Mouse (Mus musculus): ENCODE data around the gene Lix1l. TPM values are rescaled to one million over a fixed set of nuclear protein-coding genes. Genes with fewer than 3 reads are reported as not detected.
"Not testable (repeated sequence)": the region's sequence is repeated elsewhere in the genome, so short reads cannot be mapped to it uniquely, and the experiment has no call there.

Lix1l gene
- polyA plus RNA-seq, 1 experiment: 6.9 TPM

DNA sequence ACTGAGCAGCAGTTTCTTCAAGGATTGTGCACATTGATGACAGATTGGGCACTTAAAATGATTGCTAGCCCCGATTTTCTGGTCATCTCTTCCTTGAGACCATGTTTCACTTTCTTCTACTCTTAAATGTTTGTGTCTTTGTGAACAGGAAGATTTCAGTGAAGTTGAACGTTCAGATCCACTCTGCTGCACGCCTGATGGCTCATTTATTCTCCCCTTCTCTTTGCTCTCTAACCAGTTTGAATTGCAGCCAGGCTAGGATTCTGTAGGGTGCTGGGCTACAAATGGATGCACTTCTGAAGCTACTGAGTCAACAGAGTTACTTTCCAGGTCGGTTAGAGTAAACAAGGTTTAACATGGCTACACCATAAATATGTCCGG is 1.7 kb downstream of the Lix1l start:
- 15% methylated on average over 5 of the region's 5 CpGs for WGBS
- no peak for DNase-seq (ENCODE audit: low read depth, low spot score)

DNA sequence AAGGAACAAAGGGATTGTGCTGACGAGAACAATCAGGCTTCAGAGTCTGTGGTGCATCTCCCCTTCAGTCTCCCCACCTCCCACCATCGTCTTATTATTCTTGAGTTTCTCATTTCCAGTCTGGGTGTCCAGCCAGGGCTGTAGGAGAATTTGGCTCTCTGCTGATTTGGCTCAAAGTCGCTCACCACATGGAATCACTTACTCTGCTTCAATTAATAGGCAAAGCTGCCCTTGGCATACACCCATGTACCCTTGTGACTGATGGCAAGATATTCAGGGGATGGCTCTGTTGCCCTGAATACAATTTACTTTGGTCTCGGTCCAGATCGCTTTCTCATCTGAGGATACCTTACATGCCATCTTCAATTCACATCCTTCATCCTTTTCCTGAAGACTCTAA is 2.4 kb downstream of the Lix1l start:
- WGBS: 52% methylated on average over 5 of the region's 5 CpGs
- no peak for DNase-seq (ENCODE audit: low read depth, low spot score)

DNA sequence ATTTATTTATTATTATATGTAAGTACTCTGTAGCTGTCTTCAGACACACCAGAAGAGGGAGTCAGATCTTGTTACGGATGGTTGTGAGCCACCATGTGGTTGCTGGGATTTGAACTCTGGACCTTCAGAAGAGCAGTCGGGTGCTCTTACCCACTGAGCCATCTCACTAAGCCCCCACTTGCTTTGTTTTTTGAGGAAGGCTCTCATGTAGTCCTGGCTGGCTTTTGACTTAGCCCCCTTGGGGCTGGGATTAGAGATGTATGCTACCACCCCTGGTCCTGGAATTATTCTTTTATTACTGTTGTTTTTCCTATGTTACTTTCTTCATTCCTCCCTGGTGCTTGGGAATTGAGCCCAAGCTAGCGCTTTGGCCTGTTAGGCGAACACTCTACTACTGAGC is 5.1 kb downstream of the Lix1l start:
- not testable (repeated sequence) for DNase-seq (ENCODE audit: low read depth, low spot score)
- 93% methylated on average over 4 of the region's 4 CpGs for WGBS

DNA sequence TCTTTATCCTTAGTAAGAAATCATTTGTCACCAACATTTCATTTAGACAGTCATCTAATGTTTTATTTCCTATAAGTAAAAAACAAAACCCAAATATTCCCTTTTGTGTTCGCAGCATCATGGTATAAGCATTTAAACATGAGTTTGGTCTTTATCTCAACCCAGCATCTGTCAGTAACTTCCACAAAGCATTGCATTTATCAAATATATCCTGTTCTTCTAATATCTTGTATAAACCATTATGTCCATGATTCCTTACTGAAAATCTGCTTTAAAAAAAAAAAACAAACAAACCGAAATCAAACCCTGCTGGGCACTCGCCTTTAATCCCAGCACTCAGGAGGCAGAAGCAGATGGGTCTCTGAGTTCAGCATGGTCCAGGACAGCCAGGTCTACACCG is 5.7 kb downstream of the Lix1l start:
- 87% methylated on average over 4 of the region's 4 CpGs for WGBS
- DNase-seq (ENCODE audit: low read depth, low spot score): no peak

DNA sequence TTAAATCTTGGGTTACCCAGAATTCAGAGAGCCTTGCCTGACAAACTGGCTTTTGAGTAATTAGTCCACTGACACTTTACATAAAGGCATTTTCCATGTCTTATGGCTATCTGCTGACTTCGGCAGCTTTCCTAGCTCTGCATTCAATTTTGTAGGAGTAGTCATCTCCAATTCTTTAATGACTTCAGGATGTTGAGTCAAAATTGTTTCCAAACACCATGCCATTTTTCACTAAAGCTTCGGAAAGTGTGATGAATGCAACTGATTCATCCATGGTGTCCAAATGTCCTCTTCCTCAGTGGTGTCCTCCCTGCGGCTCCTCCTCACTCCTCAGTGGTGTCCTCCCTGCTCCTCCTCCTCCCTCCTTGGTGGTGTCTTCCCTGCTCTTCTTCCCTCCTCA is 17.0 kb downstream of the Lix1l start:
- WGBS: 92% methylated on average over 3 of the region's 3 CpGs
- DNase-seq (ENCODE audit: low read depth, low spot score): no peak

DNA sequence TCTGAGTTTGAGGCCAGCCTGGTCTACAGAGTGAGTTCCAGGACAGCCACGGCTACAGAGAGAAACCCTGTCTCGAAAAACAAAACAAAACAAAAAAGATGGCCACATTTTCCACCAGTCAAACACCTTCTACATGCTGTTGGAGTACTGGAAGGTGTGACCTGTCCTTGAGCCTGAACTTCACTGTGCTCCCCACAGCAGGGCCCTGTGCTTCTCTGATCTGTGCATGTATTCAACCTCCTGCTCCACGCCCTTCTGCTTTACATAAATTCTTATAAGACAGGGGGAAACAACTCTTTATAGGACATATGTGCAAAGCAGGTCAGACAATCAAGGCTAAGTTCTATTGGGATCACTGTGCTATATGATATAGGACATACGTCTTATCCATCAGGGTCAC is 22.3 kb downstream of the Lix1l start:
- no peak for DNase-seq (ENCODE audit: low read depth, low spot score)
- 89% methylated on average over 4 of the region's 4 CpGs for WGBS

DNA sequence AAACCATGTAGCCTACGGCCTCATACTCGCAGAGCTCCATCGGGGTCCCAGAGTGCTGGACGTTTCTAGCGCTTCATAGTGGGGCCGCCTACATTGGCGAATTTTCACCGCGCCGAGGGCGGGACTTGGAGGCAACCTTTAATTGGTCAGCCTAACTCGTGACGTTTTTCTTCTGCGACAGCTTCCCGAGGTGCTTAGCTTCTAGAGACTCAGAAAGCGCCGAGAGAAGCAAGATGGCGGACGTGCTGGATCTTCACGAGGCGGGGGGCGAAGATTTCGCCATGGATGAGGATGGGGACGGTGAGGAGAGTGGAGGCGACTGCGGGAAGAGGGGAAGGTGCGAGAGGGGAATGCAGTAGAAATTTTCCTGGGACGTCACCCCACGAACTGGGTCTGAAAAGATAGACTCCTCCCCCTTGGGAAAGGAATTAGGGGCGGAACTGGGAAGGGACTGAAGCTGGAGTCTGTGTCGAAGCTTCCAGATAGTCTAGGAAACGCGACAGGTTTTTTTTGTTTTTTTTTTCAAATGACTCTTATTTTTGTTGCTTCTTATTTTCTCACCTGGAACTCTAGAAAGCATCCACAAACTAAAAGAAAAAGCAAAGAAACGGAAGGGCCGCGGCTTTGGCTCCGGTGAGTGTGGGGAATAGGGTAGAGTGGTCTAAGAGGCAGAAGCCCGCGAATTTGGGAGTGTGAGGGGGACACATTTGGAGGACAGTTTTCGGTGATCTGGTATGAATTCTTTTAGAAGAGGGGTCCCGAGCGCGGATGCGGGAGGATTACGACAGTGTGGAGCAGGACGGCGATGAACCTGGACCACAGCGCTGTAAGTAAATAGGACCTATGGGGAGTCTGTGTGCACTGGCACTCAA is 29.0 kb downstream of the Lix1l start, which contains the start of gene Rbm8a:
Rbm8a (plus strand) TSS at position 205 of the 872 bp plus-strand sequence.
- DNase-seq (ENCODE audit: low read depth, low spot score): peak; percentile 98
- WGBS: under 1% methylated on average over 48 of the region's 48 CpGs

DNA sequence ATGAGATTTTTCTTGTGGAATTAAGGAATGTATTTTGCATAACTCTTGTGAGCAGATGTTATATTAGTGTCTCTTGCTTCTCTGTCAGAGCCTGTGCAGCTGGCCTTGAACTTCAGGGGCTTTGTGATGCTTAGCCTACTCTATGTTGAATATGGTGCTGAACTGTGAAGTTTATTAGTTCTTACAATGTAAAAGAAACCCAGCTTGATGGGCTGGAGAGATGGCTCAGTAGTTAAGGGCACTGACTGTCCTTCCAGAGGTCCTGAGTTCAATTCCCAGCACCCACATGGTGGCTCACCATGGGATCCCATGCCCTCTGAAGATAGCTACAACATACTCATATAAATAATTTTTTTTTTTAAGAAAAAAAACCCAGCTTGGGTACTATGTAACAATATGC is 31.1 kb downstream of the Lix1l start:
- no peak for DNase-seq (ENCODE audit: low read depth, low spot score)

DNA sequence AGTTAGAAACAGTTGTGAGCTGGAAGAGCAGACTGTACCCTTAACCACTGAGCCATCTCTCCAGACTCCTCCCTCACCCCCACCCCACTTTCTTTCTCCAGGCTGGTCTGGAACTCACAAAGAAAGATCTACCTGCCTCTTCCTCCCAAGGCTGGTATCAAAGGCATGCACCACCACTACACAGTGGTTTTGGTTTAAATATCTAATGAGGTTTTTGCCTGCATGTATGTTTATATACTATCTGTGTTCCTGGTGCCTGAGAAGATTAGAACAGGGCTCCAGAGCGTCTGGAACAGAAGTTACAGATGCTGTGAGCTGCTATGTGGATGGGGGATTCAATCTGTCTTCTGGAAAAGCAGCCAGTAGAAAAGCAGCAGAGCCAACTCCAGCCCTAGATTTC is 33.1 kb downstream of the Lix1l start:
- no peak for DNase-seq (ENCODE audit: low read depth, low spot score)
- 70% methylated on average over 1 of the region's 1 CpGs for whole genome bisulfite sequencing

DNA sequence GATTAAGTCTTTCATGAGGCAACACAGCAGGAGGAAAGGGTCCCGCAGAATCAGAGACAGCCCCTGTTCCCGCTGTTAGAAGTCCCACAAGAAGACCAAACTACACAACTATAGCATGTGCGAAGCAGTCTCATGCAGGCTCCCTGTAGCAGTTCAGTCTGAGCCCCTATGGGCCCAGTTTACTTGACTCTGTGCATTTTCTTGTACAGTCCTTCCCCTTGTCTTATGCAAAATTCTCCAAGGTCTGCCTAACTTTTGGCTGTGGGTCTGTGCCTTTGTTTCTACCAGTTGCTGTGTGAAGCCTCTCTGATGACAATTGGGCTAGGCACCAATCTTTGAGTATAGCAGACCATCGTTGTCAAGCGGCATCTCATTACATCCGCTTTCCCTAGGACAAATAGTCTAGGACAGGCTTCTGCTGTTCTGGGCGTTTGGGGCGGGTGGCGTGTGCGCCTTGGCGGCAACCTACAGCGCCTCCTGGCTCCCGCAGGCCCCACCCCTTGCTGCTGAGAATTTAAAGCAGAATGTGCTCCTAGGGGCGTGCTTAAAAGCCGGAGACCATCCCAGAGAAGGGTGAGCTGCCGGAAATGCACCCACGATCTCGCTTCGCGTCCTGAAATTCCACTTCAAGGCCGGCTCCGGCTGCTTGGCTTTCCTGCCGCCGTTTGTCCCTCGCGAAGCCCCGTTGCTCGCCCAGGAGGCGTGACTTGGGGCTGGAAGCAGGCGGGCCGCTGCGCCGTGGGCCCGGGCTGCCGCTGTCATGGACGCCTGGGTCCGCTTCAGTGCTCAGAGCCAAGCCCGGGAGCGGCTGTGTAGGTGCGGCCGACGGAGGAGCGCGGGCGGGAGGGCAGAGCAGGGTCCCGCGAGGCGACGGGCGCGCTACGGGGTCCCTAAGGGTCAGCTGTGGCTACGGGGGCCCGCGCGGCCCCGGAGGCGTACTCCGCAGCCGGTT is 34.3 kb downstream of the Lix1l start, which contains the start of the genes Pex11b and Gm42957:
Pex11b (plus strand) TSS at position 449 of the 952 bp plus-strand sequence.
Gm42957 (plus strand) TSS at position 547 of the 952 bp plus-strand sequence.
- DNase-seq (ENCODE audit: low read depth, low spot score): peak; percentile 68
- WGBS: 3% methylated on average over 60 of the region's 60 CpGs

DNA sequence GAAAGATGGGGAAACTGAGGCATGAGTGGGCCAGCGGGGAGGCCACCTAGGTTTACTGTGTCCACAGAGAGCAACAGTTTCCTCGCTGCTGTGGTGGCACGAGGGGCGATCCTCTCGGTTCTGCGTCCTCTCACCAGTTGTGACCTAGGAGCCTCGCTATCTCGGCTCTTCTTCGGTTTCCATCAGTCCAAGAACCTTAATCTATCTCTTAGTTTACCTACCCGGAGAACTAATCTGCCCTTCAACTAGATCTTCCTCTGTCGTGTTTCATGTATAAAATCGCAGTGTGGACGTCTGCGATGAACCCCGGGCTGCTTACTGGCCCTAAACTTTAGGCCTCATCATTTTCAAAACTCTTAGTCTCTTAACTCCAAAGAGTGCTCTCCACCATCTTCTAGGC is 35.0 kb downstream of the Lix1l start:
- no peak for DNase-seq (ENCODE audit: low read depth, low spot score)
- 3% methylated on average over 15 of the region's 15 CpGs for whole genome bisulfite sequencing

DNA sequence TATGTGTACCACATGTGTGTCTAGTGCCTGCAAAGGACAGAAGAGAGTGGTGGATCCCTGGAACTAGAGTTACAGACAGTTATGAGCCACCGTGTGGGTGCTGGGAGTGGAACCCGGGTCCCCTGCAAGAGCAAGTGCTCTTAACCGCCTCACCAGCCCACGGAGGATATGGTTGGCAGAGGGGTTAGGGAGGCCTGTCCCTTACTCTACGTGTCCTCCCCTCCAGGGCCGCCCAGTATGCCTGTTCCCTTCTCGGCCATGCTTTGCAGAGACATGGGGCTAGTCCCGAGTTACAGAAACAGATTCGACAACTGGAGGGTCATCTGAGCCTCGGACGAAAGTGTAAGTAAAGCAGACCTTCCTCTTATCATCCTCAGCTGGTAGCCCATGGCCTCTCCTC is 35.5 kb downstream of the Lix1l start:
- no peak for DNase-seq (ENCODE audit: low read depth, low spot score)
- WGBS: 47% methylated on average over 11 of the region's 11 CpGs

DNA sequence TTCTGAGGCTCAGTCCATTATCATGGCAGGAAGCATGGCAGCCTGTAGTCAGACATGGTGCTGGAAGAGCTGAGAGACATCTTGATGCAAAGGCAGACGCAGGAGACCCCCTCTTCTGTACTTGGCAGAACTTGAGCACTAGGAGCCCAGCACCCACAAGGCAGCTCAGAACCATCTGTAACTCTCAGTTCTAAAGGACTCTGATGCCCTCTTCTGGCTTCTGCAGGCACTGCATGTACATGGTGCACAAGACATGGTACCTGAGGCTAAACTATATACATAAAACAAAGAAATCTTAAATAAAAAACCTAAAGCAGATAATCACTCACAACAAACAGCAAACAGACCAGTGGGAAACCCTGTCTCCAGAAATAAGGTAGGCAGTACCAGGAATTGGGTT is 38.3 kb downstream of the Lix1l start:
- DNase-seq (ENCODE audit: low read depth, low spot score): no peak
- 85% methylated on average over 1 of the region's 1 CpGs for whole genome bisulfite sequencing

DNA sequence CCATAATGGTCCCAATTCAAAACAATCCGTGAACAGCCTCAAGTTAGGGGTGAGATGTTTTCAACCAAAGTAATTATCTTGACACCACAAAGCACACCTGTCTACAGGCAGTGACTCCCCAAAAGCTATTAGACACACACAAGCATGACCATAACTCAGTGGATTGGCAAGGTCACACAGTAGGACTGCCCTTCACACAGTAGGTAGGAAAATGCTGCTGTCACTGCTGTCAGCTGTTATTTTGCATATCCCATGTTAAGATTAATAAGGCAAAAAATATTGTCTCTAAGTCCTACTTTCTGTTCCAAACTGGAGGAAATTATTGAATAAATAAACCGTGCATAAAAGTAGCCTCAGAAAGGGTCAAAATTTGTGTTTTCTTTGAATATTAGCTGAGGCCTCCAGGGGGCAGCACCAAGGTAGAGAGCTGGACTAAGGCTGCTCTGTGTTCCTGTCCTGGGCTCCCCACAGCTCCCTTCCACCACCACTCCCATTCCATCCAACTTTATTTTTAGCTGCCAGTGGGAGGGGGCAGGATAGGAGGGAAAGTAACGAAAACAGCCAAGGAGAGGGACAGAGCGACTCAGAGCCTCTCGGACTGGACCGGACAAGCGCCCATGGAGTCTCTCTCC is 44.2 kb downstream of the Lix1l start, which contains the start of gene Itga10:
Itga10 (plus strand) TSS at position 567 of the 632 bp plus-strand sequence.
- 66% methylated on average over 7 of the region's 7 CpGs for WGBS

DNA sequence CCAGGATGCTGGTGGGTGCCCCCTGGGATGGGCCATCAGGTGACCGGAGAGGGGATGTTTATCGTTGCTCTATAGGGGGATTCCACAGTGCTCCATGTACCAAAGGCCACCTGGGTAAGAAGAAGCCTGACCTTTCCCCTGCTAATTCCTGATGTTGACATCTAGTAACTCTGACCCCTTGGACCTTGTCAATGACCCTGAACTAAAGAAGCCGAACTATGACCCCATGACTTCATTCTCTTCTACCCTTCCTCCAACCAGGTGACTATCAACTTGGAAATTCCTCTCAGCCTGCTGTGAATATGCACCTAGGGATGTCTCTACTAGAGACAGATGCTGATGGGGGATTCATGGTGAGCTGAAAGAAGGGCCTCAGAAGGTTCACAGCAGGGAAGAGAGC is 46.4 kb downstream of the Lix1l start:
- DNase-seq (ENCODE audit: low read depth, low spot score): no peak
- WGBS: 83% methylated on average over 3 of the region's 3 CpGs

More for the DNA sequence above, 44.2 kb downstream of the Lix1l start, which contains the start of gene Itga10:
- DNase-seq (ENCODE audit: low read depth, low spot score): no peak

DNA sequence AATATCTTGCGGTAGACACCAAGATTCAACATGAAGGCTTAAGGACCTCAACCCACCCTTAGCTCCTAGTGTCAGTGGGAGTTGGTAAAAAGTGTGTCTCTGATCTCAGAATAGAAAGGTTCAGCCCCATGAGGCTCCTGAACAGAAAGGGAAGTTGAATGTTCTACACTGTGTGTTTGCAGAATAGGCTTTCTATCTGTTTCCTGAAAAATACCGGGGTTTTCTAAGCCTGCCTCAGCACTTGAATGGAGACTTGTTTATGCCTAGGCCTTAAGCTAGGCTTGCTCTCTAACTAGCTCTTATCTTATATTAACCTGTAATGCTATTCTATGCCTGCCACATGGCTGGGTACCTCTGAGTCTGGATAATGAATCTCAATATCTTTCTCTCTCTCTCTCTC is 60.0 kb downstream of the Lix1l start:
- WGBS: 78% methylated on average over 2 of the region's 2 CpGs
- DNase-seq (ENCODE audit: low read depth, low spot score): no peak

DNA sequence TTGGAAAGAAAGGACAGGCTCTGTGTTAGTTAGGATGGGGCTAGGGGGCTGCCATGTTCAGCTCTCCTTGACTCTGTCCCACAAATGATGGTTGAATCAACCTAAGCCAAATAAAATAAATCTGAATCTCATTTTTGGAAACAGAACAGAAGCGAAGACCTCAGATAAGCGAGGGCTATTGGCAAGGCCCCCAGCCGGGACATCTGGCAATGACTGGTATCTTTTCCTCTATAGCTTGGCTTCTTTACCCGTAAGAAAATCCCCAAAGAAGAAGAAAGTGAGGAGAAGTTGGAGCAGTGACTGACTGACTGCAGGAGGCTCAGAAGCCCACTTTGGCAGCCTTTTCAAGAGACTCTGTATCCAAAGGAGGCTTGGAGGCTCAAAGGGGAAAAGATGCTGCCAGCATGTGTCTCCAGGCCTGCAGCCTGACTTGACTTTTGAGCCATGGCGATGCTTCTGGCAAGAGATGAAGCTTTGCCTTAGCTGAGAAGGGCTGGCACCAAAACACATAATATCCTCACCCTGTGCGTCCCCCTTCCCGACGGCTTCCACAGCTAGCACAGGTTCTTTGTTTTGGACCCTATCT is 61.9 kb downstream of the Lix1l start:
- 58% methylated on average over 8 of the region's 8 CpGs for WGBS
- DNase-seq (ENCODE audit: low read depth, low spot score): no peak

DNA sequence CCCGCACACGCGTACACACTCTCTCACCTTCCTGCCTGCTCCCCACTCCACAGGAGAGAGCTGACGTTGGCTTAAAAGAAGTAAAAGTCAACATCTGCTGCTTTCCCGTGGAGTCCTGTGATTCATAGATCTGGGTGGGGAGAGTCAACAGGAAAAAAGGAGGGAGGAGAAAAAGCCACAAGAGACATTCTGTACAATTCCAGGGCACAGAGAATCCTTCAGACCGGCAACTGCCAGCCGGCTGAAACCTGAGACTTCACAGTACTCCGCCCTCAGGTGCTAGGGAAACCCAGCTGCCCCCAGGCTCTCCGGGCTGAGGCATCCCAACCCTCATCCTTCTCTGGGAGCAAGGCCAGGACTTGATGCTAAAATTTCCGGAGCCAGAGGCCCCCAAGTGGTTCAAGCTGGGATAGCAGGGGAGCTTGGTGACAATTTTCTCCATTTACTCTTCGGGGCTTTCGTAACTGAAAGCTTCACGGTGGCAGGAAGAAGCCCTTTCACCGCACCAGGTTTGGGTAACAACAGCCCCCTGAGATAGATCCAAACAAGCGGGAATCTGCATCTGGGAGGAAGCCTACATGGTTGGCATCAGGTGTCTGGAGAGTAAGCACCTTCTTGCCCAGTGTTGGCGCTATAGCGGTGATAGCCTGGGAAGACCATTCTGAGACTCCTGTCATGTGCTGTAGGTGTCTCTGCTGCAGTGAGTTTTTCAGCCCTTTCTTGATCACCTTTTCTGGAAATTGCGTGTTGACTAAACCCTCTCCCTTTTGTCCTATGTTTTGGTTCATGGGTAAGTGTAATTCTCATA is 62.7 kb downstream of the Lix1l start:
- WGBS: 5% methylated on average over 18 of the region's 18 CpGs
- no peak for DNase-seq (ENCODE audit: low read depth, low spot score)
